Mouse (Mus musculus): Measurements from ENCODE around the gene Hnrnpll.

GRCm38 (mm10) chr17:80063840-80064495 is 1.8 kb upstream of the Hnrnpll start:
- TF ChIP-seq GATA1 (IDR thresholded peaks at IDR 0.05; ENCODE audit: borderline replicate concordance, low read length) (no peak), FLI1 (IDR thresholded peaks at IDR 0.05; ENCODE audit: low read length) (no peak)

All from megakaryocyte, embryonic 14.5 days (primary cell).